Mouse (Mus musculus): ENCODE measurements around the gene Zfhx2. TPM values are rescaled to one million over a fixed set of nuclear protein-coding genes. Genes with fewer than 3 reads are reported as not detected.
A peak's percentile ranks its signal among the peaks of the same experiment; 100 is the strongest.

Zfhx2 gene
- polyA plus RNA-seq, 1 experiment from 2014 or later = 21.5 TPM

DNA sequence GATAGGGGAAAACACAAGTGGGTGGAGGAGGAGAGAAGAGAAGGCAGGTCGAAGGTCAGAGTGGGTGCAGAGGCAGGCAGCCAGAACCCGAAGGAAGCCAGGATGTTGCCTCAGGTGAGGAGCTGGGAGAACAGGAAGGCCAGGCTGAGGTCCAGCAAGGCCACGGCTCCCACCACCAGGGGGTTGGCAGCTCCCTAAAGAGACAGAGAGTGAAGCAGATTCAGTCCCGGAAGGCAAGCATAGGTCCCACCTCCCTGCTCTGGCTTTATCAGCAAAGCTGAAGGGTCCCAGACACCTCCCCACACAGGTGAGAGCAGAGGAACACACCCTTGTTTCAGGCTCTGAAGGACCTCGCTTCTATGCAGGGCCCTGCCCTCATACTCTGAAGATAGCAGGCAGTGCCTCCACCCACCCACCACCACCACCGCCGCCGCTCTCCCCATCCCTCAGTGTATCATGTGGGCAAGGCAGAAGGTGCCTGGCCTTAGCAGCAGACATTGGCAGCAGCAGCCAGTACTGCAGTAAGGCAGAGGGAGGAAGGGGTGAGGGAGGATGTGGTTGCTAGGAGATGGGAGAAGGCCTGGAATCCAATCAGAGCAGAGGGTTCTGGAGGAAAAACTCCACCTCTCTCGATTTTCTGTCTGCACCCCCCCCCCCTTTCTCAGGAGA lies 16.2 kb upstream of the Zfhx2 start:
- DNase-seq (ENCODE audit: low spot score) (peak; percentile 75), ATAC-seq (ENCODE audit: low FRiP score) (peak; percentile 78)
- no peak overlapping the region for H3K4me3 ChIP-seq (replicated peaks; ENCODE audit: low read length)
- H3K4me1 ChIP-seq (replicated peaks; ENCODE audit: control insufficient read depth, insufficient read depth, low read length) = peaks cover 43% of the 10 kb centered on the region
- H3K4me2 ChIP-seq (replicated peaks) = peak overlapping the region; percentile 34; the same call in 1 of the 2 replicates
- 19% methylated on average over 9 of the region's 9 CpGs for WGBS
- H3K9me3 ChIP-seq (ENCODE audit: control insufficient read depth, low read length) = no peaks in the 10 kb centered on the region
- H3K27ac ChIP-seq = peak overlapping the region; percentile 76
- H3K27me3 ChIP-seq (ENCODE audit: control insufficient read depth, insufficient read depth, low read length) = peaks cover 3% of the 10 kb centered on the region; the same call in 1 of the 2 replicates
- H3K9ac ChIP-seq = peak overlapping the region; percentile 21
- peaks cover 17% of the 10 kb centered on the region for H3K36me3 ChIP-seq (replicated peaks; ENCODE audit: control insufficient read depth, insufficient read depth)

DNA sequence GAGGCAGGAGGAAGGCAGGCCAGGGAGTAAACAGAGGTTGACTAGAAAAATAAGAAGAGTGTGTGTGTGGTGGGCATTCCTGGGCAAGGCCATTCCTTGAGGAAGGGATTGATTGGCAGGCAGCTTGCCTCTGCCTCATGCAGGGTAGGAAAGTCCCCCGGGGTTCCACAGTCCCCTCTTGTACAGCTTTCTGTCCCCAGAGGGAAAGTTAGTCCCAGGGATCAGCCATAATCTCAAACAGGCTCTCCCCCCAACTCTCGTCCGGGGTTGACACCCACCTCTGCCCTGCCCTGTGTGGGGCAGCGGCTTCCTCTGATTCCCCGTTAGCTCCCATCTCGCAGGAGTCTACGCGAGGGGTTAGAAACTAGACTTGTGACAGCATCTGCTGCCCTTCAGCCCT lies 14.9 kb upstream of the Zfhx2 start:
- H3K9ac ChIP-seq = no peak overlapping the region
- H3K4me2 ChIP-seq (replicated peaks) = no peak overlapping the region; the same call in 1 of the 2 replicates
- no peaks in the 10 kb centered on the region for H3K27me3 ChIP-seq (ENCODE audit: control insufficient read depth, insufficient read depth, low read length)
- DNase-seq (ENCODE audit: low spot score) (no peak), ATAC-seq (ENCODE audit: low FRiP score) (no peak)
- no peak overlapping the region for H3K4me3 ChIP-seq (replicated peaks; ENCODE audit: low read length)
- H3K4me1 ChIP-seq (replicated peaks; ENCODE audit: control insufficient read depth, insufficient read depth, low read length) = peaks cover 37% of the 10 kb centered on the region
- H3K27ac ChIP-seq = no peak overlapping the region
- H3K36me3 ChIP-seq (replicated peaks; ENCODE audit: control insufficient read depth, insufficient read depth) = peaks cover 9% of the 10 kb centered on the region
- WGBS = 66% methylated on average over 8 of the region's 8 CpGs
- H3K9me3 ChIP-seq (ENCODE audit: control insufficient read depth, low read length) = no peaks in the 10 kb centered on the region

DNA sequence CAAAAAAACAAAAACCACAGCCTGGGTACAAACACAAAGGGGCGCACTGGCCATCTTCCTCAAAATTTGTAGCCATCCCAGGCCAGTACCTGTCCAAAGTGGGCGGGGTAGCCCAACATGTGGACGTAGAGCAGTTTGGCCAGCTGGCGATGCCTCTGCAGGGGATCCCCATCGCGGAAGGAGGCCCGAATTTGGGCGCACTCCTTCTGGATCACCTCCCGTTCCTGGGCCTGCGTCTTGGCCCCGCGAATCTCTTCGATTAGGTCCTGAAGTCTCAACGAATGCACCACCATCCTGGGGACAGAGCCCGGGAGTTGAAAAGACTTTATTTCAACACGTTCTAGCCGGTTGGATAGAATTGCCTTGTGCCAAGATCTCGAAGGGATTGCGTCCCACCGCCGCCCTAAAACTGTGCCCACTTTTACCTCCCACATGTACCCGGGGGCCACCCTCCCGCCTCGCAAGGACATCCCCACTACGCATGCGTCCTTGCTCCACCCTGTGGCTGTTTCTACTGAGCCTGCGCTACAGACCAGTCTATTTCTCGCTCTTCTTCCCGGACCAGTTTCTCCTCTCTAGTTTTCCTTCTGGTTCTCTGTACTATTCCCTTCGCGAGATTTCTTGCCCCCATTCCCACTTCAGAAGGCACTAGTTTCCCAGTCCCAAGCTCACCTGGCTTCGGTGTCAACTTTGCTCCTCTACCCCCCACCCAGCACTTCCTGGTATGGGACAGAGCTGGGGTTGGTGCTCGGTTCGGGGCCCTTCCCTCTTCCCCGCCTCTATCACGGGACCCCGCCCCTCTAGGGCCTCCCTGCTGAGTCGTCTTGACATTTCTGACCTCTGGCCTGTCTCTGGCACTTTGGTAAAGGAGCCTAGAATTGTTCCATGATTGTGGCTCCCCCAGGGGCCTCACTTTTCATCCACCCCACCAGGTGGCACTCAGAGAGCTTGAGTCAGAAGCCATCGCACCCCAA lies 14.0 kb upstream of the Zfhx2 start, which contains the start of gene Ap1g2:
Ap1g2 (minus strand) TSS at position 758 of the 974 bp plus-strand sequence.
- under 1% methylated on average over 39 of the region's 39 CpGs for WGBS

DNA sequence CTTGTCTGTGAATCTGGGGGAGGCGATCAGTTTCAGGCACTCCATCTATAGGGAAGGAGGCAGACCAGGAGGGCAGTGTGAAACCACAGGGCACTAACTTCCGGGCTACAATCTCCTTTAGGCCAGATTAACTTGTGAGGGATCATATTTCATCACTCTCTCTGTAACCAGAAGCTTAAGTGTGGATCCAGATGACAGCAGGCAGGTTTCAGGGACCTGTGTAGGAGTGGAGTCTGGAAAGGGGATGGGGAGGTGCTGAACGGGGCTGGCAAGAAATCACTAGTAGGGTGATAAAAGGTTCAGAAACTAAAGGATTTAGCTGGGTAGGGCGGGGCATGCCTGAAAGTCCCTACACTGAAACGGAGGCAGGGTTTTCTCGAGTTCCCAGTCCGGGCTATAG lies 13.3 kb upstream of the Zfhx2 start:
- no peak for ATAC-seq (ENCODE audit: low FRiP score)
- H3K27me3 ChIP-seq (ENCODE audit: control insufficient read depth, insufficient read depth, low read length) = no peaks in the 10 kb centered on the region
- peaks cover 33% of the 10 kb centered on the region for H3K4me1 ChIP-seq (replicated peaks; ENCODE audit: control insufficient read depth, insufficient read depth, low read length)
- H3K9me3 ChIP-seq (ENCODE audit: control insufficient read depth, low read length) = no peaks in the 10 kb centered on the region
- peak overlapping the region; percentile 53; the same call in 1 of the 2 replicates for H3K27ac ChIP-seq
- H3K4me3 ChIP-seq (replicated peaks; ENCODE audit: low read length) = peak overlapping the region; percentile 36
- H3K9ac ChIP-seq = peak overlapping the region; percentile 69
- peak overlapping the region; percentile 81 for H3K4me2 ChIP-seq (replicated peaks)
- WGBS = 11% methylated on average over 7 of the region's 7 CpGs
- DNase-seq (ENCODE audit: low spot score) = no peak
- peaks cover 9% of the 10 kb centered on the region for H3K36me3 ChIP-seq (replicated peaks; ENCODE audit: control insufficient read depth, insufficient read depth)

More for the DNA sequence above, 14.0 kb upstream of the Zfhx2 start, which contains the start of gene Ap1g2:
- H3K27me3 ChIP-seq (ENCODE audit: control insufficient read depth, insufficient read depth, low read length) = no peaks in the 10 kb centered on the region
- H3K9me3 ChIP-seq (ENCODE audit: control insufficient read depth, low read length) = no peaks in the 10 kb centered on the region
- peak within 1 kb of the TSS; percentile 69 for H3K9ac ChIP-seq
- ATAC-seq (ENCODE audit: low FRiP score) (peak; percentile 70), DNase-seq (ENCODE audit: low spot score) (peak; percentile 90)
- H3K4me3 ChIP-seq (replicated peaks; ENCODE audit: low read length) = peak within 1 kb of the TSS; percentile 36
- peak within 1 kb of the TSS; percentile 81 for H3K4me2 ChIP-seq (replicated peaks)
- H3K36me3 ChIP-seq (replicated peaks; ENCODE audit: control insufficient read depth, insufficient read depth) = peaks cover 9% of the 10 kb centered on the region
- H3K4me1 ChIP-seq (replicated peaks; ENCODE audit: control insufficient read depth, insufficient read depth, low read length) = peaks cover 33% of the 10 kb centered on the region
- peak within 1 kb of the TSS; percentile 53 for H3K27ac ChIP-seq

DNA sequence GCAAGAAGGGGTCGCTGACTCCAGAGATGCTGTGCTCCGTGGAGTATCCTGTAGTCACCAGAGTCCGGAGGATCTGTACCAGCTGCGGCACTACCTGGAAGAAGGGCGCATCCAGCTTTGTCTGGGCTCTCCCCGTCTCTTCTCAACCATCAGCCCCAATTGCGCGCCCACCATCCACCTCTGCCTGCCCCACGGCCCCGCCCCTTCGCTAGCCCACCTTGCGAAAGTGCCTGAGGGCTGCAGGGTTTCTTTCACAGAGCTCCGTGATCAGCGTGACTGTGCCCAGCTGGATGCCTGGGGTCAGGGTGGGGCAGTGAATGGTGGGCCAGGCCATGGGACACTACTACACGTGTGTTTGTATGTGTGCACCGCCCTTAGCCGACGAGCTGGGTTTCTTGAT lies 12.2 kb upstream of the Zfhx2 start:
- H3K9ac ChIP-seq = no peak overlapping the region
- DNase-seq (ENCODE audit: low spot score) (no peak), ATAC-seq (ENCODE audit: low FRiP score) (no peak)
- H3K4me3 ChIP-seq (replicated peaks; ENCODE audit: low read length) = no peak overlapping the region
- no peak overlapping the region for H3K4me2 ChIP-seq (replicated peaks)
- peaks cover 4% of the 10 kb centered on the region; the same call in 1 of the 2 replicates for H3K36me3 ChIP-seq (replicated peaks; ENCODE audit: control insufficient read depth, insufficient read depth)
- no peaks in the 10 kb centered on the region for H3K27me3 ChIP-seq (ENCODE audit: control insufficient read depth, insufficient read depth, low read length)
- 88% methylated on average over 18 of the region's 18 CpGs for WGBS
- H3K9me3 ChIP-seq (ENCODE audit: control insufficient read depth, low read length) = no peaks in the 10 kb centered on the region
- H3K4me1 ChIP-seq (replicated peaks; ENCODE audit: control insufficient read depth, insufficient read depth, low read length) = peaks cover 29% of the 10 kb centered on the region
- H3K27ac ChIP-seq = no peak overlapping the region

DNA sequence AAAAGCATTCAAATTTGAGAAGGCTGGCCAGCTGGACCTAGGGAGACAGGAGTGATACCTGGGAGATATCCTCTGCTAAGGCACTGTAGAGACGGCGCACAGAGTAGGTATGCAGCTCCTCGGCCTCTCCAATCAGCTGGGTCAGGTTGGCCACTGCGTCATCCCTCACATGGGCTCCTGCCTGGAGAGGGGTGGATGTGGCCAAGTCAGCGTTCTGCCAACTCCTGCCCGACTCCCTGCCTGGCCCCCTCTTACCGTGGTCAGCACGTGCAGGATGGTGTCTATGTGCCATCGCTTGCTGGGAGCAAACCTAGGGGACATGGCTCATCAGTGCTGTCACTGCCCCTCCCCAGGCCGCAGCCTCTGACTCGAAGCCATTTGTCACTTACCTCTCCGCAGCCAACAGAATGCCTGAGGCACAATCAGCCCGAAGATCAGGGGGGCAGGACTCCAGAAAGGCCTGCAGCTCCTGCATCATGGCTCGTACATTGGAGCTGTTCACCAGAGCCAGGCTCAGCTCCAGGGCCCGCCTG lies 10.2 kb upstream of the Zfhx2 start:
- ATAC-seq (ENCODE audit: low FRiP score) (no peak), DNase-seq (ENCODE audit: low spot score) (no peak)
- H3K4me1 ChIP-seq (replicated peaks; ENCODE audit: control insufficient read depth, insufficient read depth, low read length) = peaks cover 20% of the 10 kb centered on the region
- peaks cover under 1% of the 10 kb centered on the region; the same call in 1 of the 2 replicates for H3K36me3 ChIP-seq (replicated peaks; ENCODE audit: control insufficient read depth, insufficient read depth)
- no peak overlapping the region for H3K4me2 ChIP-seq (replicated peaks)
- no peaks in the 10 kb centered on the region for H3K27me3 ChIP-seq (ENCODE audit: control insufficient read depth, insufficient read depth, low read length)
- no peaks in the 10 kb centered on the region for H3K9me3 ChIP-seq (ENCODE audit: control insufficient read depth, low read length)
- H3K9ac ChIP-seq = no peak overlapping the region
- no peak overlapping the region for H3K27ac ChIP-seq
- H3K4me3 ChIP-seq (replicated peaks; ENCODE audit: low read length) = no peak overlapping the region
- 83% methylated on average over 15 of the region's 15 CpGs for WGBS

DNA sequence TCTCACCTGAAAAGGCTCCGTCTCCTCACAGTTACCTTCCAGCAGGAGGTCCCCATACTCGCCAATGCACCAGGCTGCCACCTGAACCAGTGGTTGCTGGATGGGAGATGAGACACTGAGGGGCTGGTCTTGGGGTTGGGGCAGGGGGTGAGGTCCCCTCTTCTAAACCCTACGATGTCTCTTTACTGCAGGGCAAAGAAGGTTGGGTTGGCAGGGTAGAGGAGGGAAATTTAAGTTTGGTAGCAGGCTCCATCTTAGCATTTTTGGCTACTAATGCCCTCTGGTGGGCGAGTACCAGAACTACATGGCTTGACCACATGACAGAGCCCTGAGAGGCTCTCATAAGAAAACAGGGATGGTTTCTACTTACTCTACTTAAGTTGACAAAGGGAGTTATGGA lies 9.5 kb upstream of the Zfhx2 start:
- Histone ChIP-seq H3K9ac (no peak overlapping the region), H3K4me3 (replicated peaks; ENCODE audit: low read length) (no peak overlapping the region), H3K36me3 (replicated peaks; ENCODE audit: control insufficient read depth, insufficient read depth) (no peaks in the 10 kb centered on the region), H3K4me2 (replicated peaks) (no peak overlapping the region), H3K27me3 (ENCODE audit: control insufficient read depth, insufficient read depth, low read length) (no peaks in the 10 kb centered on the region), H3K27ac (no peak overlapping the region), H3K4me1 (replicated peaks; ENCODE audit: control insufficient read depth, insufficient read depth, low read length) (peaks cover 25% of the 10 kb centered on the region), H3K9me3 (ENCODE audit: control insufficient read depth, low read length) (no peaks in the 10 kb centered on the region)
- peak; percentile 79 for DNase-seq (ENCODE audit: low spot score)
- no peak for ATAC-seq (ENCODE audit: low FRiP score)
- WGBS = 43% methylated on average over 4 of the region's 4 CpGs

DNA sequence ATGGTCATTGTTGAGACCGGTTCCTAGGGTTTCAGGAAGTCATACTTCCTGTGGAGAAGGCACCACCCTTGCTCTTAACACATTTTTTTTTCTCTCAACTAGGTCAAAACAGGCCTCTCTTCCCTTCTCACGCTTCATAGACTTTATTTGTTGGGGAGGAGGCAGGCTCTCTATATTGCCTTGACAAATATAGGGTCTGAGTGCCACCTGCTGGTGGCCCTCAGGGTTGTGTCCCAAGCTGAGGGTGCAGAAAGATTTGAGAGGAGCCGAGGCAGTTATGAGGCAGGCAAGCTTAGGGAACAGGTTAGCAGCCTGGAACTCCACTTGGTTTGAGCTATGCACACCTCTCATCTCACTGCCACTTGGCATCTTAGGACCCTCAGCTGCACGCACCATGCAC lies 5.9 kb upstream of the Zfhx2 start:
- H3K27me3 ChIP-seq (ENCODE audit: control insufficient read depth, insufficient read depth, low read length) = no peaks in the 10 kb centered on the region
- H3K9me3 ChIP-seq (ENCODE audit: control insufficient read depth, low read length) = no peaks in the 10 kb centered on the region
- DNase-seq (ENCODE audit: low spot score) = peak; percentile 76
- H3K4me3 ChIP-seq (replicated peaks; ENCODE audit: low read length) = no peak overlapping the region
- H3K9ac ChIP-seq = no peak overlapping the region
- H3K36me3 ChIP-seq (replicated peaks; ENCODE audit: control insufficient read depth, insufficient read depth) = no peaks in the 10 kb centered on the region
- H3K4me1 ChIP-seq (replicated peaks; ENCODE audit: control insufficient read depth, insufficient read depth, low read length) = peaks cover 24% of the 10 kb centered on the region
- 51% methylated on average over 4 of the region's 4 CpGs for WGBS
- ATAC-seq (ENCODE audit: low FRiP score) = no peak
- H3K27ac ChIP-seq = peak overlapping the region; percentile 23; the same call in 1 of the 2 replicates
- H3K4me2 ChIP-seq (replicated peaks) = peak overlapping the region; percentile 64; the same call in 1 of the 2 replicates

DNA sequence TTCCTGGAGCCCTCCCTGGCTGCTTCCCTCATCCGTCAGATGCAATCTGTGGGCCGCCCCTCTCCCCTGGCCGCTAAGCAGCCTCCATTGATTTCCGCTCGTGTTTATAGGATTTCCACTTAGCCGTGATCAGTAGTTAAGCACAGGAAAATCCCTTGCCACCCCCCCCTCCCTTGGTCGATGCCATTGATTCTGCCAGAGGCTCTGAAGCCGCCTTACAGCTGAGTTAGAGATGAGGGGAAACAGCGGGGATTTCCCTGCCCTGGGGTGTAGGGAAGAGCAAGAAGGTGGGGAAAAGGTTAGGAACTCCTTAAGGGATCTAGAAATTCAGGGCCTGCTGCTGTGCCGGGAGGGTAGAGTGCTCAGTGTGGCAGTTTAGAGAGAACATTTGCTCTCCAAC lies 5.5 kb upstream of the Zfhx2 start:
- ATAC-seq (ENCODE audit: low FRiP score) (no peak), DNase-seq (ENCODE audit: low spot score) (no peak)
- Histone ChIP-seq H3K4me2 (replicated peaks) (peak overlapping the region; percentile 64), H3K9me3 (ENCODE audit: control insufficient read depth, low read length) (no peaks in the 10 kb centered on the region), H3K4me3 (replicated peaks; ENCODE audit: low read length) (no peak overlapping the region), H3K36me3 (replicated peaks; ENCODE audit: control insufficient read depth, insufficient read depth) (no peaks in the 10 kb centered on the region), H3K9ac (peak overlapping the region; percentile 22), H3K4me1 (replicated peaks; ENCODE audit: control insufficient read depth, insufficient read depth, low read length) (peaks cover 24% of the 10 kb centered on the region), H3K27ac (peak overlapping the region; percentile 23), H3K27me3 (ENCODE audit: control insufficient read depth, insufficient read depth, low read length) (no peaks in the 10 kb centered on the region)
- WGBS = 57% methylated on average over 10 of the region's 10 CpGs
